Mouse (Mus musculus): ENCODE data around the gene Tbx4.

Tbx4 gene

GRCm38 (mm10) chr11:85885665-85886428 is at the start of gene Tbx4:
Tbx4 (plus strand) TSS chr11:85886422.
- DNase-seq = no peak

- no peak for DNase-seq
Observed at GRCm38 (mm10) chr11:85836523-85837290, 49.5 kb upstream of the Tbx4 start.

GRCm38 (mm10) chr11:85837291-85837647 is 49.0 kb upstream of the Tbx4 start:
- no peak for DNase-seq

- DNase-seq = no peak
Observed at GRCm38 (mm10) chr11:85837648-85838423, 48.4 kb upstream of the Tbx4 start.

GRCm38 (mm10) chr11:85838424-85839257 is 47.6 kb upstream of the Tbx4 start:
- DNase-seq = no peak

GRCm38 (mm10) chr11:85839258-85840030 is 46.8 kb upstream of the Tbx4 start:
- DNase-seq = no peak

GRCm38 (mm10) chr11:85840031-85840802 is 46.0 kb upstream of the Tbx4 start:
- no peak for DNase-seq

- DNase-seq = no peak
Observed at GRCm38 (mm10) chr11:85840803-85841145, 45.4 kb upstream of the Tbx4 start.

- DNase-seq = no peak
Observed at GRCm38 (mm10) chr11:85841211-85841681, 45.0 kb upstream of the Tbx4 start.

GRCm38 (mm10) chr11:85841980-85842379 is 44.2 kb upstream of the Tbx4 start:
- DNase-seq = no peak

- DNase-seq = no peak
Observed at GRCm38 (mm10) chr11:85842596-85843346, 43.5 kb upstream of the Tbx4 start.

GRCm38 (mm10) chr11:85843347-85843692 is 42.9 kb upstream of the Tbx4 start:
- DNase-seq = no peak

GRCm38 (mm10) chr11:85844144-85844965 is 41.9 kb upstream of the Tbx4 start:
- peak; percentile 60 for DNase-seq

GRCm38 (mm10) chr11:85844971-85845370 is 41.3 kb upstream of the Tbx4 start:
- no peak for DNase-seq

GRCm38 (mm10) chr11:85845921-85846320 is 40.3 kb upstream of the Tbx4 start:
- no peak for DNase-seq

- no peak for DNase-seq
Observed at GRCm38 (mm10) chr11:85846509-85846908, 39.7 kb upstream of the Tbx4 start.

GRCm38 (mm10) chr11:85849037-85849436 is 37.2 kb upstream of the Tbx4 start:
- DNase-seq = no peak

GRCm38 (mm10) chr11:85850233-85850632 is 36.0 kb upstream of the Tbx4 start, which contains the start of gene Gm11444:
Gm11444 (minus strand) TSS chr11:85850333.
- DNase-seq = no peak

GRCm38 (mm10) chr11:85850758-85851157 is 35.5 kb upstream of the Tbx4 start:
- DNase-seq = no peak

Data from layer of hippocampus, adult 9-11 months (tissue).